Mouse (Mus musculus) brown adipose tissue, adult 24 weeks (tissue): ENCODE results near the gene Srrm1. TPM values are rescaled to one million over a fixed set of nuclear protein-coding genes. Genes with fewer than 3 reads are reported as not detected.
A peak's percentile ranks its signal among the peaks of the same experiment; 100 is the strongest.

Source experiments
- H3K27ac ChIP-seq: fragments of 200-500 bp; replicated peaks from 2 replicates; pipeline ENCODE4 v1.5.1; 2012; ENCODE audit warnings: low read depth, mild to moderate bottlenecking, low read length
- H3K4me1 ChIP-seq: fragments of 200-500 bp; 2 replicates; pipeline ENCODE4 v1.6.1; 2012; ENCODE audit warnings: low read length, mixed read lengths; ENCODE audit not compliant: control insufficient read depth, insufficient read depth, insufficient read length
- H3K4me3 ChIP-seq: fragments of 200-500 bp; 2 replicates; pipeline ENCODE4 v1.5.1; 2012; ENCODE audit warnings: low read depth, mild to moderate bottlenecking, low read length, moderate library complexity; ENCODE audit not compliant: insufficient read depth
- polyA plus RNA-seq: library from polyadenylated mRNA; stranded (reverse); fragments of >200 nt; gene quantifications from 2 replicates; pipeline ENCODE4 v1.2.4, GENCODE M21; 2012; ENCODE audit not compliant: missing spikeins, insufficient read depth, insufficient read length

The Srrm1 gene
- polyA plus RNA-seq, 1 experiment = 42.7 TPM

GRCm38 (mm10) chr4:135300248-135301041 is 52.7 kb downstream of the Srrm1 start:
- Histone ChIP-seq H3K4me3 (no peak overlapping the region), H3K27ac (no peak overlapping the region)

GRCm38 (mm10) chr4:135298680-135299079 is 54.4 kb downstream of the Srrm1 start:
- Histone ChIP-seq H3K4me1 (no peaks in the 10 kb centered on the region; the same call in 1 of the 2 replicates), H3K27ac (no peak overlapping the region), H3K4me3 (no peak overlapping the region)

More at GRCm38 (mm10) chr4:135300248-135301041, 52.7 kb downstream of the Srrm1 start:
- no peaks in the 10 kb centered on the region; the same call in 1 of the 2 replicates for H3K4me1 ChIP-seq

GRCm38 (mm10) chr4:135297931-135298546 is 55.1 kb downstream of the Srrm1 start:
- H3K4me3 ChIP-seq = no peak overlapping the region
- no peak overlapping the region for H3K27ac ChIP-seq
- no peaks in the 10 kb centered on the region; the same call in 1 of the 2 replicates for H3K4me1 ChIP-seq

GRCm38 (mm10) chr4:135297146-135297545 is 56.0 kb downstream of the Srrm1 start:
- Histone ChIP-seq H3K4me3 (no peak overlapping the region), H3K27ac (no peak overlapping the region), H3K4me1 (peaks cover 2% of the 10 kb centered on the region)

- H3K27ac ChIP-seq = no peak overlapping the region
- no peak overlapping the region for H3K4me3 ChIP-seq
- peaks cover 2% of the 10 kb centered on the region for H3K4me1 ChIP-seq
These were observed 56.6 kb downstream of the Srrm1 start for GRCm38 (mm10) chr4:135296565-135296964.

- no peak overlapping the region for H3K27ac ChIP-seq
- H3K4me3 ChIP-seq = no peak overlapping the region
- H3K4me1 ChIP-seq = peaks cover 2% of the 10 kb centered on the region
These were observed 59.3 kb downstream of the Srrm1 start for GRCm38 (mm10) chr4:135293813-135294212.

GRCm38 (mm10) chr4:135292477-135293089 is 60.5 kb downstream of the Srrm1 start:
- H3K4me3 ChIP-seq = peak overlapping the region; percentile 21
- H3K27ac ChIP-seq = peak overlapping the region; percentile 40
- peaks cover 5% of the 10 kb centered on the region for H3K4me1 ChIP-seq

- Histone ChIP-seq H3K27ac (peak overlapping the region; percentile 40), H3K4me1 (peaks cover 8% of the 10 kb centered on the region), H3K4me3 (no peak overlapping the region)
These were observed 61.3 kb downstream of the Srrm1 start for GRCm38 (mm10) chr4:135291841-135292240.

GRCm38 (mm10) chr4:135291199-135291598 is 61.9 kb downstream of the Srrm1 start:
- no peak overlapping the region for H3K4me3 ChIP-seq
- H3K4me1 ChIP-seq = peaks cover 14% of the 10 kb centered on the region
- no peak overlapping the region for H3K27ac ChIP-seq

- Histone ChIP-seq H3K4me1 (peaks cover 22% of the 10 kb centered on the region), H3K27ac (peak overlapping the region; percentile 87; the same call in 1 of the 2 replicates), H3K4me3 (no peak overlapping the region)
These were observed 65.1 kb downstream of the Srrm1 start for GRCm38 (mm10) chr4:135287975-135288374.

- Histone ChIP-seq H3K27ac (peak overlapping the region; percentile 87), H3K4me1 (peaks cover 24% of the 10 kb centered on the region), H3K4me3 (peak overlapping the region; percentile 39)
These were observed 66.2 kb downstream of the Srrm1 start for GRCm38 (mm10) chr4:135286833-135287395.

GRCm38 (mm10) chr4:135286033-135286622 is 67.0 kb downstream of the Srrm1 start:
- H3K4me1 ChIP-seq = peaks cover 24% of the 10 kb centered on the region
- H3K4me3 ChIP-seq = no peak overlapping the region; the same call in 1 of the 2 replicates
- peak overlapping the region; percentile 87 for H3K27ac ChIP-seq

GRCm38 (mm10) chr4:135285436-135285835 is 67.7 kb downstream of the Srrm1 start:
- Histone ChIP-seq H3K27ac (peak overlapping the region; percentile 87; the same call in 1 of the 2 replicates), H3K4me3 (no peak overlapping the region), H3K4me1 (peaks cover 24% of the 10 kb centered on the region)

GRCm38 (mm10) chr4:135283875-135284274 is 69.2 kb downstream of the Srrm1 start:
- no peak overlapping the region for H3K4me3 ChIP-seq
- no peak overlapping the region for H3K27ac ChIP-seq
- H3K4me1 ChIP-seq = peaks cover 24% of the 10 kb centered on the region

GRCm38 (mm10) chr4:135283417-135283816 is 69.7 kb downstream of the Srrm1 start:
- Histone ChIP-seq H3K27ac (peak overlapping the region; percentile 66), H3K4me1 (peaks cover 22% of the 10 kb centered on the region), H3K4me3 (no peak overlapping the region)
